Mouse (Mus musculus): ENCODE measurements around the gene Cd7. TPM values are rescaled to one million over a fixed set of nuclear protein-coding genes. Genes with fewer than 3 reads are reported as not detected.

Cd7 gene
- polyA plus RNA-seq, 1 experiment from 2014 or later = 3.2 TPM

- H3K4me3 ChIP-seq (ENCODE audit: low read depth, low read length) = no peak overlapping the region
- no peak overlapping the region for H3K4me2 ChIP-seq (ENCODE audit: low read depth, low read length)
- no peak overlapping the region for H3K9ac ChIP-seq (replicated peaks)
- H3K4me1 ChIP-seq (ENCODE audit: insufficient read depth) = no peaks in the 10 kb centered on the region
- H3K36me3 ChIP-seq (replicated peaks; ENCODE audit: insufficient read depth, low read length) = no peaks in the 10 kb centered on the region
- TF ChIP-seq CTCF (IDR thresholded peaks at IDR 0.05; ENCODE audit: low read depth) (no peak), EP300 (IDR thresholded peaks at IDR 0.05; ENCODE audit: low read depth) (no peak)
- DNase-seq (no peak), ATAC-seq (no peak)
- H3K9me3 ChIP-seq (ENCODE audit: low read length) = no peaks in the 10 kb centered on the region
- H3K27me3 ChIP-seq (ENCODE audit: insufficient read depth, low read length) = no peaks in the 10 kb centered on the region
- H3K27ac ChIP-seq (ENCODE audit: low read depth) = no peak overlapping the region
- WGBS (ENCODE audit: insufficient replicate concordance) = 29% methylated on average over 6 of the region's 6 CpGs
Measured at GRCm38 (mm10) chr11:121024163-121024562, 15.1 kb downstream of the Cd7 start.

GRCm38 (mm10) chr11:121019501-121019900 lies 19.7 kb downstream of the Cd7 start:
- Histone ChIP-seq H3K4me3 (ENCODE audit: low read depth, low read length) (no peak overlapping the region), H3K9me3 (ENCODE audit: low read length) (no peaks in the 10 kb centered on the region), H3K27ac (ENCODE audit: low read depth) (no peak overlapping the region), H3K9ac (replicated peaks) (no peak overlapping the region), H3K4me2 (ENCODE audit: low read depth, low read length) (no peak overlapping the region), H3K27me3 (ENCODE audit: insufficient read depth, low read length) (no peaks in the 10 kb centered on the region), H3K4me1 (ENCODE audit: insufficient read depth) (no peaks in the 10 kb centered on the region), H3K36me3 (replicated peaks; ENCODE audit: insufficient read depth, low read length) (no peaks in the 10 kb centered on the region)
- no peak for ATAC-seq
- no peak for DNase-seq
- TF ChIP-seq CTCF (IDR thresholded peaks at IDR 0.05; ENCODE audit: low read depth) (no peak), EP300 (IDR thresholded peaks at IDR 0.05; ENCODE audit: low read depth) (no peak)
- WGBS (ENCODE audit: insufficient replicate concordance) = 71% methylated on average over 5 of the region's 5 CpGs

- ATAC-seq (peak; percentile 54), DNase-seq (peak; percentile 56)
- no peak for TF ChIP-seq EP300 (IDR thresholded peaks at IDR 0.05; ENCODE audit: low read depth)
- TF ChIP-seq CTCF (IDR thresholded peaks at IDR 0.05; ENCODE audit: low read depth) = peak; percentile 89
- Histone ChIP-seq H3K9me3 (ENCODE audit: low read length) (no peaks in the 10 kb centered on the region), H3K27ac (ENCODE audit: low read depth) (no peak overlapping the region), H3K27me3 (ENCODE audit: insufficient read depth, low read length) (no peaks in the 10 kb centered on the region), H3K9ac (replicated peaks) (no peak overlapping the region), H3K4me3 (ENCODE audit: low read depth, low read length) (no peak overlapping the region), H3K4me2 (ENCODE audit: low read depth, low read length) (no peak overlapping the region), H3K36me3 (replicated peaks; ENCODE audit: insufficient read depth, low read length) (no peaks in the 10 kb centered on the region), H3K4me1 (ENCODE audit: insufficient read depth) (no peaks in the 10 kb centered on the region)
- WGBS (ENCODE audit: insufficient replicate concordance) = 37% methylated on average over 3 of the region's 3 CpGs
Measured at GRCm38 (mm10) chr11:121017703-121018102, 21.5 kb downstream of the Cd7 start.

DNA sequence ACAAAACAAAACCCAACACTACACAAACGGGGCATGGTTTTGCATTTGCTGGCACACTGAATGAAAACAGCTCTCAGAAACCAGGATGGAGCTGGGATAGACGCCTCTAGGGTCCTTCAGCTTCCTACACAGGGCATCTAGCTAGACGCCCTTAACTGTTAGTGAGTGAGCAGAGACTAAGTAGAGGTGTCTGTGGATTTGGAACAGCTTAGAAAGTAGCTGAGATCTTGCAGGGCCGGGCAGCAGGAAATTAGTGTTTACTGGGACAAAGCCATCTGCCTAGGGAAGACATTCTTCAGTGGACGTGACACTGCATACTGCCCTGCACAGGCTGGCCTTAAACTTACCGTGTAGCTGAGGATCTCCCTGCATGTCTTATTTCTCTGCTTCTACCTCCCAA lies 23.7 kb downstream of the Cd7 start:
- TF ChIP-seq EP300 (IDR thresholded peaks at IDR 0.05; ENCODE audit: low read depth) (no peak), CTCF (IDR thresholded peaks at IDR 0.05; ENCODE audit: low read depth) (no peak)
- no peak overlapping the region for H3K4me2 ChIP-seq (ENCODE audit: low read depth, low read length)
- H3K36me3 ChIP-seq (replicated peaks; ENCODE audit: insufficient read depth, low read length) = no peaks in the 10 kb centered on the region
- H3K9me3 ChIP-seq (ENCODE audit: low read length) = no peaks in the 10 kb centered on the region
- DNase-seq (no peak), ATAC-seq (no peak)
- no peak overlapping the region for H3K4me3 ChIP-seq (ENCODE audit: low read depth, low read length)
- 52% methylated on average over 6 of the region's 6 CpGs for WGBS (ENCODE audit: insufficient replicate concordance)
- H3K27ac ChIP-seq (ENCODE audit: low read depth) = no peak overlapping the region
- no peaks in the 10 kb centered on the region for H3K27me3 ChIP-seq (ENCODE audit: insufficient read depth, low read length)
- no peak overlapping the region for H3K9ac ChIP-seq (replicated peaks)
- H3K4me1 ChIP-seq (ENCODE audit: insufficient read depth) = no peaks in the 10 kb centered on the region

GRCm38 (mm10) chr11:121014896-121015300 lies 24.3 kb downstream of the Cd7 start:
- Histone ChIP-seq H3K27me3 (ENCODE audit: insufficient read depth, low read length) (no peaks in the 10 kb centered on the region), H3K27ac (ENCODE audit: low read depth) (no peak overlapping the region), H3K36me3 (replicated peaks; ENCODE audit: insufficient read depth, low read length) (no peaks in the 10 kb centered on the region), H3K4me1 (ENCODE audit: insufficient read depth) (no peaks in the 10 kb centered on the region), H3K9me3 (ENCODE audit: low read length) (no peaks in the 10 kb centered on the region), H3K9ac (replicated peaks) (no peak overlapping the region), H3K4me3 (ENCODE audit: low read depth, low read length) (no peak overlapping the region), H3K4me2 (ENCODE audit: low read depth, low read length) (no peak overlapping the region)
- DNase-seq (no peak), ATAC-seq (no peak)
- 49% methylated on average over 19 of the region's 19 CpGs for WGBS (ENCODE audit: insufficient replicate concordance)
- TF ChIP-seq EP300 (IDR thresholded peaks at IDR 0.05; ENCODE audit: low read depth) (no peak), CTCF (IDR thresholded peaks at IDR 0.05; ENCODE audit: low read depth) (no peak)

- DNase-seq (no peak), ATAC-seq (no peak)
- H3K4me2 ChIP-seq (ENCODE audit: low read depth, low read length) = no peak overlapping the region
- no peak for TF ChIP-seq CTCF (IDR thresholded peaks at IDR 0.05; ENCODE audit: low read depth)
- no peak for TF ChIP-seq EP300 (IDR thresholded peaks at IDR 0.05; ENCODE audit: low read depth)
- H3K4me1 ChIP-seq (ENCODE audit: insufficient read depth) = no peaks in the 10 kb centered on the region
- WGBS (ENCODE audit: insufficient replicate concordance) = 76% methylated on average over 7 of the region's 7 CpGs
- no peak overlapping the region for H3K9ac ChIP-seq (replicated peaks)
- H3K27me3 ChIP-seq (ENCODE audit: insufficient read depth, low read length) = no peaks in the 10 kb centered on the region
- no peaks in the 10 kb centered on the region for H3K36me3 ChIP-seq (replicated peaks; ENCODE audit: insufficient read depth, low read length)
- no peaks in the 10 kb centered on the region for H3K9me3 ChIP-seq (ENCODE audit: low read length)
- no peak overlapping the region for H3K4me3 ChIP-seq (ENCODE audit: low read depth, low read length)
- no peak overlapping the region for H3K27ac ChIP-seq (ENCODE audit: low read depth)
Measured at GRCm38 (mm10) chr11:121013656-121014055, 25.6 kb downstream of the Cd7 start.
